Mouse (Mus musculus) gastrocnemius, adult 8-10 months (tissue): Measurements from ENCODE around the gene Gamt. TPM values are rescaled to one million over a fixed set of nuclear protein-coding genes. Genes with fewer than 3 reads are reported as not detected.
"Not testable (repeated sequence)": the region's sequence is repeated elsewhere in the genome, so short reads cannot be mapped to it uniquely, and the experiment has no call there.

Source experiments
- DNase-seq, 2 experiments: peaks; one replicate each; pipeline ENCODE4 v3.0.0; 2022; ENCODE audit warnings: low spot score in 2 of 2
- total RNA-seq, 4 experiments: library from RNA; stranded (reverse); gene quantifications; 2 replicates each; pipeline ENCODE4 v1.2.4; 2022

Gene Gamt
- total RNA-seq, 4 experiments from 2014 or later, result 19.5 to 33.6 (median 33.4) TPM

DNA sequence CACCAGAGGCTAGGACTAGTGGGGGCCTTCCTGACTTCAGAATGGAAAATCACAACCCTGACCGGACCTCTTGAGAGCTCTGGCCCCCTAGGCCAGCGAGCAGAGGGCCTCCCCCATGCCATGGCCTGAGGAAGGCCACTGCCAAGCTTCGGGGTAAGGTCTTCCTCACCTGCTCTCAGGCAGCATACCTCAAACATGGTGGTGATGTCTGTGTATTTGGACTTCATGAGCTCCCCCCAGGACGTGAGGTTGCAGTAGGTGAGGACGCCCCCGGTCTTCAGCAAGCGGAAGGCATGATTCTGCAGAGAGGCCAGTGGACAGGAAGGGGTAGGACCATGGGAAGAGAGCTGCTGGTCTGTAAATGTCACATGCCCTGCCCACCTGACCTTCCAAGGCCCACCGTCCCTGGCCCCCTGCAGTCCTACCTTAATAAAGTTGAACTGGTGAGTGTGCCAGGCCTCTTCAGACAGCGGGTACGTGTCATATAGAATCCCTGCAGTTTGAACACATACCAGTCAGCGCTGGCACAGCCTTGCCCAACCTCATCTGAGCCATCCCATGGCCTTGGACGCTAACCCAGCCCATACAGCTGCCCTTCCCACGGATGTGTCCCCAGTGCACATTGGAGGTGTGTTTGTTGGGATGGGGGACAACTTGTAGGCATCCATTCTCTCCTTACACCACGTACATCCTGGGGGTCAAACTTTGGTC, 1.9 kb downstream of the Gamt start:
- DNase-seq, result no peak

DNA sequence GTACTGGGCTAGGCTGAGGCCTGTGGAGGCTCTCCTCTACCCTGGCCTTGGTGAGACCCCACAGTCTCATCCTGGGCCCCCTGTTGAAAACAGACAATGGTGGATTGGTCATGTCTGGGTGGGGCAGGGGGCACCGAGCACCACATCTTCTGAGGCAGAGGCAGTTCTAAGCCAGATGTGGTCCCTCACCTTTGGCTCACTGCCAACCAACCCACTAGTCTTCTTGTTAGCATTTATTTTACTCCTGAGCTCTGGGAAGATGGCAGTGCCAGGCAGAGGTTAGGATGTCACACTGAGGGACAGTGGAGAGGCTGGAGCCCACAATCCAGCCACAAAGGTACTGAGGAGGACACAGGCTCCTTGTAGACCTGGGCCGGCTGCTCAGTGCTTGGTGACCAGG, 2.9 kb downstream of the Gamt start:
- DNase-seq, result no peak

- no peak for DNase-seq
Measured at GRCm38 (mm10) chr10:80255881-80256535, 4.8 kb downstream of the Gamt start.

- no peak for DNase-seq
Measured at GRCm38 (mm10) chr10:80254331-80255297, 6.2 kb downstream of the Gamt start.

GRCm38 (mm10) chr10:80253551-80253950, 7.3 kb downstream of the Gamt start:
- no peak for DNase-seq

DNA sequence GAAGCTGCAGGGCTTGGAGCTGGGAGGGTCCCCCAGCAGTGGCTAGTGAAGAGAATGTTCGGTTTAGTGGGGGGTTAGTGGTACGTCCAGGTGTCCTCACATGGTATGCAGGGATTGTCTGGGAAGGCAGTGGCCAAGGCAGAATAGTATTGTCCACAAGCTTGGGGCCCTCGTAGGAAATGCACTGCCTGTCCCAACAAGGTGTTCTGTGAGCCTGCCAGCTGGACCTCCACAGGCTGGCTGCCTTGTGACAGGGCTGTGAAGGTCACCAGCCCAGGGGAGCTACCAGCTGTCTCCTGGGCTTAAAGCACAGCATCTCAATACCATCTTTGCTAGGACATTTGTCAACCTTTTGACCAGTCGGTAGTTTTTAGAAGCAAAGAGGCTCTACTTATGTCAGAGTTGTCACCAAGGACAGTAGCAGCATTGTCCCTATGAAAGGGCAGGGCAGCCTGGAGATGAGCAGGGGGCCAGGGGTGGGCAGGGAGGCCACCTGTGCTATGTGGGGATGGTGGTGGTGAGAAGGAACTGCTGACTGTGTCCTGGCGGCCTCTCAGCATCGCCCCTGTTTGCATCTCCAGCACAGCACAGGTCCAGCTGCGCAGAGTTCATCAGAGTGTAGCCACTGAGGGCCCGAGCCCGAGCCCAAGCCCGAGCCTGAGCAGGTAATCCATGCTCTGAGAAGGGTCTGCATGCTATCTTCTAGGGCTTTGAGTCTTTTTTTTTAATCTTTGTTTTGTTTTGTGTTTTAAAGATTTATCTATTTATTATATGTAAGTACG, 8.1 kb downstream of the Gamt start:
- peak in 1 of 2 experiments; percentile 51 for DNase-seq

DNA sequence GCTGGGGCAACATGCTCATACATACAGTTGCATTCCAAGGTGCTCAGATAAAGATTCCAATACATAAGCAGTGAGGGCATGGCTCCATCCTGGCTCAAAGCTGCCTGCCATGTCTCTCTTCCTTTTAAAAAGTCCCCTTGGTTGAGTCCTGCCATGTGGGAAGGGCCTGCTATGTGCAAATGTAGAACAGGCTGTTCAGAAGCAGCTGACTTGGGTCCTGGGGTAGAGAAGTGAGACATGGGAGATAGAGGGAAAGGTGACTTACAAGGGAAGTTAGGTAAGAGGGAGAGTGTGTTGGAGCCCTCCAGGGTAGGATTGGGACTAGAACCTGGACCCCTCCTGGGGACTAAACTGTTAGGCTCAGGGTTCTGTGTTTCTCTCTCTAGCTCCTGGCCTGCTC, 8.8 kb downstream of the Gamt start:
- no peak for DNase-seq

GRCm38 (mm10) chr10:80250573-80250972, 10.2 kb downstream of the Gamt start:
- DNase-seq, result no peak

DNA sequence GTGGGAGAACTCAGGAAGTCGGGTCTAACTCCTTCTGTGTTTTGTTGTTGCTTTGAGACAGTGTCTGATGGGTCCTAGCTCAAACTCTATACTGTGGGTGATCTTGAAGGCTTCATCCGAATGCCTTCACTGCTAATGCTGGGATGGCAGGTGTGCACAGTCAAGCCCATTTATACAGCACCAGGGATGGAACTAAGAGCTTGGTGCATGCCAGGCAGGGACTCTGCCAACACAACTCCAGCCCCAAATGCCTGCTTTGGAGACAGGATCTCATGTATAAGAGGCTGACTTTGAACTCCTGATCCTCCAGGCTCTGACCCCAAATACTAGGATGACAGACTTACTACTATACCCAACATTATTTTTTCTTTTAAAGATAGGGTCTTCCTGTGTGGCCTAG, 10.8 kb downstream of the Gamt start:
- DNase-seq, result no peak

GRCm38 (mm10) chr10:80248971-80249640, 11.7 kb downstream of the Gamt start, which contains the start of gene Ndufs7:
TSS of gene Ndufs7 (plus strand) at chr10:80249121.
- DNase-seq, result peak; percentile 87 to 90

- not testable (repeated sequence) for DNase-seq
Measured at GRCm38 (mm10) chr10:80248437-80248836, 12.4 kb downstream of the Gamt start.

- DNase-seq, result no peak
Measured at GRCm38 (mm10) chr10:80247849-80248248, 13.0 kb downstream of the Gamt start.

DNA sequence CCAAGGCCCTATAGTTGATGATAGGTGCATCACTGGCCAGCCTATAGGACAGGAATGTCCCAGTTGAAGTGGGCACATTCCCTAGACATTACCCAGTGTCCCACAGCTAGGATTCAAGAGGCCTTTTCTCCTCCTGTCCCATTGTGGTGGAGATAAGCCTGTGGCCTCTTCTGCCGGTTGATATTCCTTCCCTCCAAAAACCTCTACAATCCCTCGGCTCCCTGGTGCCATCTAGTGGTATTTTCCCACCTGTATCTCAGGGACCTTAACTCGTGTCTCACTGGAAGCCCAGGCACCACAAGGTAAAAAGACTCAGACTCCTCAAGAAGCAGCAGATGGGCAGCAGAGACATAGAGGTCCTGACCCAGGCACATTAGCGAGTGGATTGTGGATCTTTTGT, 15.2 kb downstream of the Gamt start:
- DNase-seq, result peak; percentile 53 to 66

- DNase-seq, result no peak
Measured at GRCm38 (mm10) chr10:80244791-80245399, 15.9 kb downstream of the Gamt start.

DNA sequence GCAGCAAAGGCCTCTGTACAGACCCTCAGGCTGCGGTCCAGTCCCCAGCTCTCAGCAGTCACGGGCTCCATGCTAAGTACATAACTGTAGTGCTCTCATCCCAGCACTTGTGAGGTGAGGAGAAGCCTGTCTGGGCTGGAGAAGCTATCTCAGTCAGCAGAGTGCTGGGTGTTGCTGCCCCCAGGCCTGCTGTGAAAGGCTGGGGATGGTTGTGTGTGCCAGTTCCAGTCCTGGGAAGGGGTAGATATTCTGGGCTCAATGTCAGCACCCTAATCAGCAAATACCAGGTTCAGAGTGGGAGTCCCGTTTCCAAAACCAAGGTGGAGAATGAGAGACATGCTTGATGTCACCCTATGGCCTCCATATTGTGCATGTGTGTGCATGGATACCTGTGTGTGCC, 18.2 kb downstream of the Gamt start:
- no peak for DNase-seq

GRCm38 (mm10) chr10:80242088-80242487, 18.7 kb downstream of the Gamt start:
- DNase-seq, result no peak

DNA sequence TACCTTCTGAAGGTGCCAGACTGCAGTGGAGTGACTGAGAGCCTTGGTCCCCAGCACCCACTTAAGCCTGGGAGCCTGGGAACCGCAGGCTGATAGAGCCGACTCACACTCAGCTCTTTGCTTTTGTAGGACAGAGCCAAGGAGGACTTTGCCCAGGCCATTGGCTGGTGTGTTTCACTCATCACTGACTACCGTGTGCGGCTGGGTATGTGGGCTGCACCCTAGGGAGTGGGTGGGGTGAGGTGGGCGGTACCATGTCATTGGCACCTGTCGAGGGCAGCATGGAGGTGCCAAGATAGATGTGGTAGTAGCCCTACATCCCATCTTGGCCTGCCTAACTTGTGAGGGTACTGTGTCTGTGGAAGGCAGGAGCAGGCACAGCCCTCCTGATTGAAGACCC, 21.0 kb downstream of the Gamt start:
- no peak for DNase-seq

GRCm38 (mm10) chr10:80238306-80238705, 22.5 kb downstream of the Gamt start:
- DNase-seq, result no peak

GRCm38 (mm10) chr10:80237020-80237419, 23.8 kb downstream of the Gamt start:
- DNase-seq, result no peak
